Mouse (Mus musculus) MEL (cell line): ENCODE results near the gene Vwf. TPM values are rescaled to one million over a fixed set of nuclear protein-coding genes. Genes with fewer than 3 reads are reported as not detected.

Source experiments
- DNase-seq: peaks from one replicate; pipeline ENCODE4 v3.0.0; 2011; ENCODE audit warnings: low read depth, low spot score
- H3K27ac ChIP-seq: 2 replicates; pipeline ENCODE4 v1.5.1; 2012; ENCODE audit warnings: low read depth, mild to moderate bottlenecking, control low read depth, low read length, moderate library complexity; ENCODE audit not compliant: control insufficient read depth
- H3K27me3 ChIP-seq, 2 experiments: fragments of 150-350 bp in 1 of 2; sonication (generic) in 1 of 2; 2 replicates each; pipeline ENCODE4 v1.6.1; 2012; ENCODE audit warnings: low read length in 2 of 2, mild to moderate bottlenecking in 2 of 2, improper control_type of control experiment in 1 of 2, moderate library complexity in 1 of 2; ENCODE audit not compliant: insufficient read depth in 2 of 2, control insufficient read depth in 1 of 2
- H3K36me3 ChIP-seq, 2 experiments: 2 replicates each; pipeline ENCODE4 v1.6.1; 2012 to 2014; ENCODE audit warnings: low read length in 2 of 2, improper control_type of control experiment in 1 of 2, inconsistent platforms in 1 of 2, mild to moderate bottlenecking in 1 of 2; ENCODE audit not compliant: insufficient read depth in 2 of 2, control insufficient read depth in 1 of 2
- H3K4me1 ChIP-seq, 2 experiments: fragments of 150-350 bp in 1 of 2; sonication (generic) in 1 of 2; 2 replicates each; pipeline ENCODE4 v1.6.1; 2012; ENCODE audit warnings: low read length in 2 of 2, improper control_type of control experiment in 1 of 2, mild to moderate bottlenecking in 1 of 2; ENCODE audit not compliant: insufficient read depth in 2 of 2, control insufficient read depth in 1 of 2
- H3K4me3 ChIP-seq, 2 experiments: fragments of 150-350 bp in 1 of 2; sonication (generic) in 1 of 2; 2 replicates each; pipeline ENCODE4 v1.5.1; 2012; ENCODE audit warnings: low read depth in 2 of 2, low read length in 2 of 2, mild to moderate bottlenecking in 2 of 2, moderate library complexity in 2 of 2, control low read depth in 1 of 2, improper control_type of control experiment in 1 of 2; ENCODE audit not compliant: control insufficient read depth in 1 of 2, insufficient read depth in 1 of 2
- H3K79me2 ChIP-seq: 2 replicates; pipeline ENCODE4 v1.6.1; 2012; ENCODE audit warnings: mild to moderate bottlenecking, low read length, moderate library complexity; ENCODE audit not compliant: control insufficient read depth, poor library complexity, insufficient read depth
- H3K9ac ChIP-seq: 2 replicates; pipeline ENCODE4 v1.6.1; 2012; ENCODE audit warnings: low read depth, mild to moderate bottlenecking, control low read depth, low read length, moderate library complexity; ENCODE audit not compliant: control insufficient read depth, poor library complexity, severe bottlenecking
- H3K9me3 ChIP-seq: fragments of 150-350 bp; sonication (generic); replicated peaks from 2 replicates; pipeline ENCODE4 v1.6.1; 2012; ENCODE audit warnings: mild to moderate bottlenecking, low read length, improper control_type of control experiment, moderate library complexity; ENCODE audit not compliant: insufficient read depth
- BHLHE40 ChIP-seq: IDR thresholded peaks from 2 replicates; pipeline ENCODE4 v1.6.1; 2012; ENCODE audit warnings: low read depth, mild to moderate bottlenecking, inconsistent platforms, low read length, improper control_type of control experiment, borderline replicate concordance
- CHD1 ChIP-seq: IDR thresholded peaks from 2 replicates; pipeline ENCODE4 v1.6.1; 2012; ENCODE audit warnings: low read depth, mild to moderate bottlenecking, inconsistent platforms, low read length, improper control_type of control experiment
- GABPA ChIP-seq: IDR thresholded peaks from 2 replicates; pipeline ENCODE4 v1.6.1; 2012; ENCODE audit warnings: low read depth, mild to moderate bottlenecking, inconsistent platforms, low read length, improper control_type of control experiment, moderate library complexity
- HCFC1 ChIP-seq: IDR thresholded peaks from 2 replicates; pipeline ENCODE4 v1.6.1; 2012; ENCODE audit warnings: low read depth, mild to moderate bottlenecking, inconsistent platforms, low read length, improper control_type of control experiment, moderate library complexity
- MEF2A ChIP-seq: IDR thresholded peaks from 2 replicates; pipeline ENCODE4 v1.6.1; 2014; ENCODE audit warnings: low read depth, mild to moderate bottlenecking, inconsistent platforms, low read length, improper control_type of control experiment; ENCODE audit not compliant: poor library complexity, insufficient replicate concordance, severe bottlenecking; ENCODE audit errors: extremely low read depth
- NELFE ChIP-seq: IDR thresholded peaks from 2 replicates; pipeline ENCODE4 v1.6.1; 2011; ENCODE audit warnings: low read depth, low read length, improper control_type of control experiment
- POLR2A ChIP-seq, 2 experiments: IDR thresholded peaks; 2 replicates each; pipeline ENCODE4 v1.6.1; 2011 to 2012; ENCODE audit warnings: low read length in 2 of 2, mild to moderate bottlenecking in 2 of 2, control low read depth in 1 of 2, improper control_type of control experiment in 1 of 2, low read depth in 1 of 2, moderate library complexity in 1 of 2; ENCODE audit not compliant: control insufficient read depth in 1 of 2, insufficient read depth in 1 of 2, poor library complexity in 1 of 2
- POLR2AphosphoS2 ChIP-seq: IDR thresholded peaks from 2 replicates; pipeline ENCODE4 v1.6.1; 2011; ENCODE audit warnings: low read length, improper control_type of control experiment
- RAD21 ChIP-seq: IDR thresholded peaks from 2 replicates; pipeline ENCODE4 v1.6.1; 2011; ENCODE audit warnings: mild to moderate bottlenecking, low read depth, low read length, improper control_type of control experiment
- TBP ChIP-seq: IDR thresholded peaks from 2 replicates; pipeline ENCODE4 v1.8.0; 2011; ENCODE audit warnings: low read depth, low read length, improper control_type of control experiment
- UBTF ChIP-seq: IDR thresholded peaks from 2 replicates; pipeline ENCODE4 v1.6.1; 2012; ENCODE audit warnings: low read depth, mild to moderate bottlenecking, inconsistent platforms, low read length, improper control_type of control experiment, moderate library complexity, borderline replicate concordance; ENCODE audit not compliant: insufficient read depth
- USF1 ChIP-seq: IDR thresholded peaks from 2 replicates; pipeline ENCODE4 v1.6.1; 2014; ENCODE audit warnings: low read depth, mild to moderate bottlenecking, inconsistent platforms, low read length, improper control_type of control experiment, moderate library complexity
- ZKSCAN1 ChIP-seq: IDR thresholded peaks from 2 replicates; pipeline ENCODE4 v1.6.1; 2012; ENCODE audit warnings: low read depth, mild to moderate bottlenecking, inconsistent platforms, low read length, improper control_type of control experiment, moderate library complexity
- ZMIZ1 ChIP-seq: IDR thresholded peaks from 2 replicates; pipeline ENCODE4 v1.6.1; 2012; ENCODE audit warnings: low read depth, mild to moderate bottlenecking, inconsistent platforms, low read length, improper control_type of control experiment, moderate library complexity
- ZNF384 ChIP-seq: IDR thresholded peaks from 2 replicates; pipeline ENCODE4 v1.6.1; 2012; ENCODE audit warnings: low read depth, mild to moderate bottlenecking, inconsistent platforms, low read length, improper control_type of control experiment
- polyA plus RNA-seq, 2 experiments: library from polyadenylated mRNA; stranded (reverse) in 1 of 2; unstranded in 1 of 2; fragments of >175 nt in 1 of 2; fragments of >200 nt in 1 of 2; gene quantifications; 2 replicates each; pipeline versions ENCODE4 v1.2.1 to v1.2.4; 2012; ENCODE audit warnings: low replicate concordance in 2 of 2, low read depth in 1 of 2; ENCODE audit not compliant: insufficient read length in 2 of 2, insufficient read depth in 1 of 2, missing spikeins in 1 of 2
- total RNA-seq: library from RNA; depleted of rRNA; stranded (reverse); fragments of 300-350 nt; gene quantifications from 2 replicates; pipeline ENCODE4 v1.2.3, GENCODE M21; 2012

Gene Vwf
- total and polyA plus RNA-seq, 3 experiments: 0.29 to 0.42 TPM; not detected in 1

DNA sequence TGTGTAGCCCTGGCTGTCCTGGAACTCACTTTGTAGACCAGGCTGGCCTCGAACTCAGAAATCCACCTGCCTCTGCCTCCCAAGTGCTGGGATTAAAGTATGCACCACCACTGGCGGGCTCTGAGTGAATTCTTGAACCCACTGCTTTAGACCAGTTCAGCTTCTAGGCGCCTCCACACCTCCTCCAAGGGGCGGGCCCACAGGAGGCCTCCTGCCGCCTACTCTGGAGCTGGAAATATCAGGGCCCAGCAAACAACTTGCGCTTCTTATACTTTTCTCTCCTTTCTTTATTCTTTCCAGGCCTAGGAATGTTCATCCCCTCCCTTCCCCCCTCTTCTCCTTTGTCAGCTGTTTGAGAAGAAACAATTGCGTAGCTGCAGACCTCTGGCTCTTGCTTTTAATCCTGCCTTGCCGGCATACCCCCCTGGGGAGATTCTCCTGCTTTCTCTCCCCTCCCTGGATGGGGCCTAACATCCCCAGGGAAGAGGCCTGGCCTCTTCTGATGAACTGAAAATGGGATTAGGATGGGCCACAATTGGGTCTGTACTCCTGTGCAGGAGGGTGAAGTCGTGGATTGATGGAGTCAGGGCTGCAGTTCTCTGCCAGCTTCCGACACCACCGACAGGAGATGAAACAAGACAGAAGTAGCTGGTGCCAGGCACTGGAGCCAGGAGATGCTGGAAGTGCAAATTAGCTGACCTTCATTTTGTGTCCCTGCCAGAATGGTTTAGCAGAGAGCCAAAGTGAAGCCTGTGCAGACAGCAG is 31.5 kb downstream of the Vwf start:
- TF ChIP-seq RAD21: no peak
- TF ChIP-seq GABPA: no peak
- TF ChIP-seq TBP: no peak
- no peak for TF ChIP-seq CHD1
- no peak for TF ChIP-seq NELFE
- TF ChIP-seq ZMIZ1: no peak
- no peak for TF ChIP-seq USF1
- TF ChIP-seq POLR2AphosphoS2: no peak
- H3K4me1 ChIP-seq: peaks cover 0 to 8% of the 10 kb centered on the region in 2 experiments; a peak in 2 of 4 replicates
- H3K27ac ChIP-seq: no peak overlapping the region

DNA sequence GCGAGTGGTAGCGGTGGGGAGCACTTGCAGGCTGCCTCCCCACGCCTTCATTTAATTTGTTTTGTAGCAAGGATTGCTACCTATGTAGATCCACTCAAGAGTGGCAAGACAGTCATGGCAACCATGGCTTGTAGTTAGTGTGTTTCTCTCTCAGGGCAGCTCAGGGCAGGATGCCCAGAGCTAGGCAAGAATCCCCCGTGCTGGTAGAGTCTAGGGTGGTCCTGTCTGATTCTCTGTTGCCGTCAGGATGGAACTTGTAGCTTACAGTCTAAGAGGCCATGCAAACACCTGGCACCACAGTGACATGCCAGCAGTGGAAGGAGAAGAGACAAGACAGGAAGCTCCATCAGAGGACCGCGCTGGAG is 32.1 kb downstream of the Vwf start:
- Histone ChIP-seq H3K79me2 (no peaks in the 10 kb centered on the region), H3K36me3 (no peaks in the 10 kb centered on the region), H3K9ac (no peak overlapping the region), H3K9me3 (no peaks in the 10 kb centered on the region), H3K4me3 (no peak overlapping the region), H3K27ac (no peak overlapping the region)
- DNase-seq: no peak
- TF ChIP-seq HCFC1: no peak
- no peak for TF ChIP-seq GABPA
- no peak for TF ChIP-seq UBTF
- TF ChIP-seq POLR2A (IDR thresholded peaks at IDR 0.05; ENCODE audit: control insufficient read depth in 1 of 2, insufficient read depth in 1 of 2, low read depth in 1 of 2, low read length in 2 of 2, poor library complexity in 1 of 2): no peak
- TF ChIP-seq ZKSCAN1: no peak
- TF ChIP-seq MEF2A: no peak
- TF ChIP-seq BHLHE40: no peak
- no peak for TF ChIP-seq ZNF384
- TF ChIP-seq, all 39 proteins: peak for 0
- Histone ChIP-seq H3K27me3 (0 out of 4 replicates have a peak, but pooled peaks cover 0 to 1% of the 10 kb centered on the region in 2 experiments), H3K4me1 (peaks cover 0 to 6% of the 10 kb centered on the region in 2 experiments; a peak in 2 of 4 replicates)

More for the DNA sequence above, 31.5 kb downstream of the Vwf start:
- no peak for DNase-seq
- Histone ChIP-seq H3K27me3 (0 out of 4 replicates have a peak, but pooled peaks cover 0 to 1% of the 10 kb centered on the region in 2 experiments), H3K9me3 (no peaks in the 10 kb centered on the region), H3K36me3 (no peaks in the 10 kb centered on the region), H3K4me3 (no peak overlapping the region), H3K9ac (no peak overlapping the region), H3K79me2 (no peaks in the 10 kb centered on the region)
